Mouse (Mus musculus) stomach, postnatal 0 days (tissue): Measurements from ENCODE around the gene Fgfr2.

ENCODE experiments used
- CTCF ChIP-seq: IDR thresholded peaks from 2 replicates; pipeline ENCODE4 v1.5.1; 2016; ENCODE audit warnings: antibody characterized with exemption, low read depth, mild to moderate bottlenecking, moderate library complexity
- EP300 ChIP-seq: optimal IDR thresholded peaks from 2 replicates; pipeline ENCODE3; 2016; ENCODE audit warnings: antibody characterized with exemption

GRCm38 (mm10) chr7:132925227-132925626, 197.9 kb downstream of the Fgfr2 start:
- no peak for TF ChIP-seq CTCF
- TF ChIP-seq EP300: no peak
